Comparison of ENCODE assay signal across 9 mouse cellular contexts in the genomic region with DNA sequence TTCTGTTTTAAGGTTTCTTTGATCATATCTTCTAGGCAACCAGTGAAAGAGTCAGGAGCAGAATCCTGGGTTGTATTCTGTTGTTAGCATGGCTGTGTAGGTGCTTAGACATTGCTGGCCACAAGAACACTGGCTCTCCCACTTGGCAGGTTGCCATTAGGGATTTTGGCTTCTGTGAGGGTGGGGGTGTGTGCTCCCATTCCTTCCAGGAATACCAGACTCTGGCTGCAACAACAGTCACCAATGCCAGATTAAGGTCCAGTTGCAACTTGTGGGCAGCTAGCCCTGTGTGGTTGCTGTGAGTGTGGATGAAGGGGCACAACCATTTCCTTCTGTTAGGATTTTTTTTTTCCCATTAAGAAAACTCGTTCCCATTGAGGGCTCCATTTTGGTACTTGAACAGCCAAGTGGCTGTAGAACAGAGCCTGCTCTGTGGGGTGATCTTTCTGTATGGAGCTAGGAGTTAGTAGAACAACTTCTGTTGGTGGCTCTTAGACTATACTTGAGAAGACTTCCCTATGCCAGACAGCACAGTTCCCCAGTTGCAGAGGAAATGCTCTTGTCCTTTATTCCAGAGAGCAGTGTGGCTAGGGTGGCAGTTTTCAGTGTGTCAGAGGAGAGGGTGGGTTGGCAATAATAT. TPM values are rescaled to one million over a fixed set of nuclear protein-coding genes. Genes with fewer than 3 reads are reported as not detected.
DNase-seq lines count a peak whose midpoint lies in the region; ATAC-seq and TF ChIP-seq lines count a peak whose summit lies in the region.
"Had no signal": no experiment of that assay in that cellular context is flagged by ENCODE, and none has a peak within 500 bp of the region (broad histone marks: within the 10 kb centered on the region; RNA-seq: fewer than 3 reads in every experiment).

No protein-coding gene starts in this region.

- peaks cover 23% of the 10 kb centered on the region for H3K36me3 ChIP-seq in kidney, embryonic 15.5 days
- H3K36me3 ChIP-seq in midbrain, embryonic 13.5 days: peaks cover 22% of the 10 kb centered on the region

- intact Hi-C loops in gastrocnemius, adult 2 months (cut with DNase I): no loop called here

- peaks cover 46% of the 10 kb centered on the region for H3K4me1 ChIP-seq in kidney, embryonic 15.5 days
- peaks cover 25% of the 10 kb centered on the region for H3K4me1 ChIP-seq in midbrain, embryonic 13.5 days (replicated peaks)

- H3K9me3 ChIP-seq in kidney, embryonic 15.5 days (replicated peaks): no peaks in the 10 kb centered on the region
- H3K9me3 ChIP-seq in midbrain, embryonic 13.5 days: no peaks in the 10 kb centered on the region
- H3K9me3 ChIP-seq: liver, embryonic 13.5 days had no signal

- no peak overlapping the region for H3K9ac ChIP-seq in kidney, embryonic 15.5 days
- H3K9ac ChIP-seq in midbrain, embryonic 13.5 days (replicated peaks): no peak overlapping the region
- H3K9ac ChIP-seq: liver, embryonic 13.5 days had no signal

- H3K27ac ChIP-seq in gastrocnemius, adult 2 months: no peak overlapping the region
- H3K27ac ChIP-seq in kidney, embryonic 15.5 days: peak overlapping the region; percentile 64
- H3K27ac ChIP-seq in midbrain, embryonic 13.5 days: peak overlapping the region; percentile 67
- H3K27ac ChIP-seq: liver, embryonic 13.5 days had no signal

- 74% methylated on average over 1 of the region's 1 CpGs for WGBS in kidney, embryonic 15.5 days
- WGBS in midbrain, embryonic 13.5 days: 75% methylated on average over 1 of the region's 1 CpGs

- TF ChIP-seq CTCF in gastrocnemius, adult 2 months (IDR thresholded peaks at IDR 0.05): no peak

- H3K27me3 ChIP-seq in kidney, embryonic 15.5 days: no peaks in the 10 kb centered on the region
- H3K27me3 ChIP-seq in midbrain, embryonic 13.5 days: no peaks in the 10 kb centered on the region
- H3K27me3 ChIP-seq: liver, embryonic 13.5 days had no signal

- DNase-seq in frontal cortex, postnatal 36 days (ENCODE audit: low spot score in 2 of 2): no peak
- peak; percentile 99 for DNase-seq in adipocyte (ENCODE audit: low spot score)
- peak; percentile 67 for DNase-seq in gastrocnemius, adult 2 months
- DNase-seq in thymus, postnatal 36 days: no peak
- DNase-seq: liver, embryonic 13.5 days had no signal

- peak; percentile 43; the same call in 1 of the 2 replicates for ATAC-seq in frontal cortex, adult (ENCODE audit: low TSS enrichment)
- ATAC-seq in kidney, embryonic 15.5 days (replicated peaks; ENCODE audit: low FRiP score): no peak
- peak; percentile 62; the same call in 1 of the 2 replicates for ATAC-seq in midbrain, embryonic 13.5 days
- no peak for ATAC-seq in megakaryocyte, adult 5-6 weeks (ENCODE audit: poor library complexity, severe bottlenecking)

- H3K4me3 ChIP-seq in gastrocnemius, adult 2 months: no peak overlapping the region
- H3K4me3 ChIP-seq in kidney, embryonic 15.5 days (replicated peaks): no peak overlapping the region
- H3K4me3 ChIP-seq in midbrain, embryonic 13.5 days (replicated peaks): no peak overlapping the region
- H3K4me3 ChIP-seq: liver, embryonic 13.5 days had no signal

- no peak overlapping the region for H3K4me2 ChIP-seq in kidney, embryonic 15.5 days
- H3K4me2 ChIP-seq in midbrain, embryonic 13.5 days (replicated peaks): no peak overlapping the region
- H3K4me2 ChIP-seq: liver, embryonic 13.5 days had no signal

RNA-seq across cellular contexts. Expression of gene Copz1, which starts 13.4 kb away (rescaled TPM):
- total RNA-seq in gastrocnemius, adult 2 months (2021): 10 to 100 TPM; 38.5 to 41.4 TPM
- polyA plus RNA-seq in kidney, embryonic 15.5 days (2015; fragmentation: Nextera tagmentation; extraction: Ambion mirVana): 298 and 300 TPM in 2 replicates
- polyA plus RNA-seq in midbrain, embryonic 13.5 days (2015; fragmentation: Nextera tagmentation; extraction: Ambion mirVana): 218 and 221 TPM in 2 replicates
- total RNA-seq in megakaryocyte, adult 5-6 weeks (2015): 246 and 255 TPM in 2 replicates
- 87.7 and 93.9 TPM in 2 replicates for total RNA-seq in megakaryocyte, adult 5-6 weeks (2017)

RNA-seq across cellular contexts. Expression of gene Gpr84, which starts 24.5 kb away (rescaled TPM):
- total RNA-seq in gastrocnemius, adult 2 months (2021): not detected
- polyA plus RNA-seq in kidney, embryonic 15.5 days (2015; fragmentation: Nextera tagmentation; extraction: Ambion mirVana): 0.42 and 0.48 TPM in 2 replicates
- 0.18 and 0.94 TPM in 2 replicates for polyA plus RNA-seq in midbrain, embryonic 13.5 days (2015; fragmentation: Nextera tagmentation; extraction: Ambion mirVana)
- total RNA-seq in megakaryocyte, adult 5-6 weeks (2015): 2.9 and 3.8 TPM in 2 replicates
- 1.7 and 3.3 TPM in 2 replicates for total RNA-seq in megakaryocyte, adult 5-6 weeks (2017)

RNA-seq across cellular contexts. Expression of gene Nfe2, which starts 27.7 kb away (rescaled TPM):
- not detected for total RNA-seq in gastrocnemius, adult 2 months (2021)
- polyA plus RNA-seq in kidney, embryonic 15.5 days (2015; fragmentation: Nextera tagmentation; extraction: Ambion mirVana): 5.1 and 6.2 TPM in 2 replicates
- polyA plus RNA-seq in midbrain, embryonic 13.5 days (2015; fragmentation: Nextera tagmentation; extraction: Ambion mirVana): 0.75 and 0.82 TPM in 2 replicates
- total RNA-seq in megakaryocyte, adult 5-6 weeks (2015): 205 and 258 TPM in 2 replicates
- 218 and 249 TPM in 2 replicates for total RNA-seq in megakaryocyte, adult 5-6 weeks (2017)

RNA-seq across cellular contexts. Expression of gene Hnrnpa1, which starts 45.7 kb away (rescaled TPM):
- total RNA-seq in gastrocnemius, adult 2 months (2021): 10 to 100 TPM; 93.9 to 98.7 TPM
- 1,025 and 1,038 TPM in 2 replicates for polyA plus RNA-seq in kidney, embryonic 15.5 days (2015; fragmentation: Nextera tagmentation; extraction: Ambion mirVana)
- 1,022 and 1,113 TPM in 2 replicates for polyA plus RNA-seq in midbrain, embryonic 13.5 days (2015; fragmentation: Nextera tagmentation; extraction: Ambion mirVana)
- total RNA-seq in megakaryocyte, adult 5-6 weeks (2015): 320 and 365 TPM in 2 replicates
- total RNA-seq in megakaryocyte, adult 5-6 weeks (2017): 765 and 767 TPM in 2 replicates

RNA-seq across cellular contexts. Expression of gene Cbx5, which starts 46.3 kb away (rescaled TPM):
- total RNA-seq in gastrocnemius, adult 2 months (2021): 10 to 100 TPM; 24.4 to 36.6 TPM
- polyA plus RNA-seq in kidney, embryonic 15.5 days (2015; fragmentation: Nextera tagmentation; extraction: Ambion mirVana): 124 and 125 TPM in 2 replicates
- 146 and 164 TPM in 2 replicates for polyA plus RNA-seq in midbrain, embryonic 13.5 days (2015; fragmentation: Nextera tagmentation; extraction: Ambion mirVana)
- total RNA-seq in megakaryocyte, adult 5-6 weeks (2015): 56.0 and 60.5 TPM in 2 replicates
- total RNA-seq in megakaryocyte, adult 5-6 weeks (2017): 113 and 133 TPM in 2 replicates

Comparison
In these comparisons a context has a peak if more than half of its experiments do, and no peak if none do; other contexts are left out.
1. ATAC-seq: peak in frontal cortex, adult (single experiment) and midbrain, embryonic 13.5 days (single experiment); none in kidney, embryonic 15.5 days (single experiment) and megakaryocyte, adult 5-6 weeks (single experiment).
2. DNase-seq: peak in adipocyte (single experiment) and gastrocnemius, adult 2 months (single experiment); none in frontal cortex, postnatal 36 days (0 of 2) and thymus, postnatal 36 days (0 of 2).
3. RNA of gene Nfe2, which starts 27.7 kb away (total RNA-seq): 205 to 258 TPM in megakaryocyte, adult 5-6 weeks; not detected in gastrocnemius, adult 2 months; every median in the first group is over 100 times any median in the second.